Mouse (Mus musculus) liver, embryonic 14.5 days (tissue): ENCODE measurements at regions not wholly inside any gene's neighbourhood (a gene's known extent, or its start where the extent isn't known, plus 50 kb on each side); places are given as distances from the start of the nearest gene placed in this dataset.

Experiments
- CTCF ChIP-seq: IDR thresholded peaks from 2 replicates; pipeline ENCODE4 v1.5.1; 2016; ENCODE audit warnings: antibody characterized with exemption, low read depth, control low read depth
- EP300 ChIP-seq: IDR thresholded peaks from 2 replicates; pipeline ENCODE4 v1.6.1; 2016; ENCODE audit warnings: antibody characterized with exemption, low read depth

GRCm38 (mm10) chr8:39504261-39504660 is 1170.6 kb upstream of the Adam24 start:
- no peak for TF ChIP-seq CTCF
- no peak for TF ChIP-seq EP300
